Mouse (Mus musculus) olfactory bulb, adult 2 months (tissue): ENCODE results near the gene Myl3.

Experiments
- CTCF ChIP-seq: fragments of 200-500 bp; IDR thresholded peaks from 2 replicates; pipeline ENCODE4 v1.5.1; 2012; ENCODE audit warnings: low read depth, mild to moderate bottlenecking, low read length, moderate library complexity; ENCODE audit not compliant: insufficient read depth
- POLR2A ChIP-seq: fragments of 200-500 bp; IDR thresholded peaks from 2 replicates; pipeline ENCODE4 v1.6.1; 2012; ENCODE audit warnings: mild to moderate bottlenecking, low read depth, low read length, moderate library complexity; ENCODE audit not compliant: insufficient read depth

DNA sequence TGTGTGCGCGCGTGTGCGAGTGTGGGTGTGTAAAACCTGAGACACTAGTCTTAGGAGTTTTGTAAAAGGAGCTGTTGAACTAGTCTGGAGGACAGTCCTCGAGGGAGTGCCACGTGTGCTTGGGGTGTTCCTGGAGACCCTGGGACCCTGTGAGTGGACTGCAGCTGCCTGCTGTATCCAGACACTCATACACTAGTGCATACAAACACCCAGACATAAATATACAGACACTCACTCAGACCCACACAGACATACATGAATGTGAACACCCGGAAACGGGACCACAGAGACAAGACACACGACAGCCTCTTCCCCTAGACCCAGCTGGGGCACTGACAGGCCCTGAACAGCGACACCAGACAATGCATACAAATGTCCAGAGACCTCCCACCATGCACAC, 21.1 kb downstream of the Myl3 start:
- no peak for TF ChIP-seq CTCF
- TF ChIP-seq POLR2A = no peak
